Mouse (Mus musculus) bone marrow macrophage, adult 2 months (primary cell): ENCODE measurements around the gene Kcnk4. TPM values are rescaled to one million over a fixed set of nuclear protein-coding genes. Genes with fewer than 3 reads are reported as not detected.

ENCODE experiments used
- H3K27ac ChIP-seq: 2 replicates; pipeline ENCODE4 v1.5.1; 2012; ENCODE audit warnings: low read depth, low read length; ENCODE audit not compliant: insufficient read depth
- H3K4me1 ChIP-seq: 2 replicates; pipeline ENCODE4 v1.6.1; 2012; ENCODE audit warnings: low read length; ENCODE audit not compliant: control insufficient read depth, insufficient read depth
- H3K4me3 ChIP-seq: 2 replicates; pipeline ENCODE4 v1.5.1; 2012; ENCODE audit warnings: mild to moderate bottlenecking, low read length, moderate library complexity; ENCODE audit not compliant: insufficient read depth
- CTCF ChIP-seq: IDR thresholded peaks from 2 replicates; pipeline ENCODE4 v1.5.1; 2012; ENCODE audit warnings: low read depth, mild to moderate bottlenecking, low read length, moderate library complexity
- POLR2A ChIP-seq: IDR thresholded peaks from 2 replicates; pipeline ENCODE4 v1.6.1; 2012; ENCODE audit warnings: mild to moderate bottlenecking, low read depth, low read length, borderline replicate concordance
- polyA plus RNA-seq: library from polyadenylated mRNA; stranded (reverse); fragments of >200 nt; gene quantifications from 2 replicates; pipeline ENCODE4 v1.2.4, GENCODE M21; 2012; ENCODE audit not compliant: missing spikeins, insufficient read depth, insufficient read length

Kcnk4 gene
- polyA plus RNA-seq, 1 experiment = not detected

GRCm38 (mm10) chr19:6937541-6938465 lies 3.5 kb upstream of the Kcnk4 start:
- H3K27ac ChIP-seq = no peak overlapping the region
- H3K4me3 ChIP-seq = no peak overlapping the region
- TF ChIP-seq POLR2A = no peak
- TF ChIP-seq CTCF = no peak
- no peaks in the 10 kb centered on the region; the same call in 1 of the 2 replicates for H3K4me1 ChIP-seq

GRCm38 (mm10) chr19:6936299-6936698 lies 2.0 kb upstream of the Kcnk4 start:
- Histone ChIP-seq H3K4me1 (no peaks in the 10 kb centered on the region; the same call in 1 of the 2 replicates), H3K4me3 (no peak overlapping the region), H3K27ac (no peak overlapping the region)
- peak; percentile 70 for TF ChIP-seq CTCF
- no peak for TF ChIP-seq POLR2A

- Histone ChIP-seq H3K4me3 (peak overlapping the region; percentile 45), H3K4me1 (no peaks in the 10 kb centered on the region), H3K27ac (no peak overlapping the region)
- TF ChIP-seq POLR2A (no peak), CTCF (no peak)
These were observed 700 bp downstream of the Kcnk4 start for GRCm38 (mm10) chr19:6933436-6934194.

- no peak overlapping the region for H3K27ac ChIP-seq
- TF ChIP-seq POLR2A (no peak), CTCF (no peak)
- no peak overlapping the region for H3K4me3 ChIP-seq
- no peaks in the 10 kb centered on the region for H3K4me1 ChIP-seq
These were observed 1.2 kb downstream of the Kcnk4 start for GRCm38 (mm10) chr19:6933102-6933435.

DNA sequence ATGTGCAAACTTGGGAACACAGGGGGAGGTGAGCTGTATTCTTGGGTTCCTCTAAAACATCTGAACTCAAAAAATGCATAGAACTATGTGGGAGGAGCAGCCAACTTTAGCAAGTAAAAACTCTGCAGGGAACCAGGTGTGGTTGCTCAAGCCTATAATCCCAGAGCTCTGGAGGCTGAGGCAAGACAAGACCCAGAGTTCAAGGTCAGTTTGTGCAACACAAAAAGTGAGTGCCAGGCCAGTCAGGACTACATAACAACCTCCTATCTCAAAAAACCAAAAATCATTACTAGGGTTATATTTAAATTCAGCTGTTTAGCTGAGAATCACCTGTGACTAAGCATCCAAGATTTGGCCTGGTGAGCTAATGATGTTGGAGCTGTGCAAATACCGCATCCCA lies 2.3 kb downstream of the Kcnk4 start:
- Histone ChIP-seq H3K4me1 (no peaks in the 10 kb centered on the region), H3K27ac (no peak overlapping the region), H3K4me3 (no peak overlapping the region)
- TF ChIP-seq POLR2A (no peak), CTCF (no peak)

- Histone ChIP-seq H3K27ac (no peak overlapping the region), H3K4me3 (no peak overlapping the region), H3K4me1 (peaks cover 3% of the 10 kb centered on the region; the same call in 1 of the 2 replicates)
- TF ChIP-seq POLR2A = no peak
- TF ChIP-seq CTCF = no peak
These were observed 3.3 kb downstream of the Kcnk4 start for GRCm38 (mm10) chr19:6931002-6931401.

- H3K4me3 ChIP-seq = no peak overlapping the region
- no peak overlapping the region for H3K27ac ChIP-seq
- H3K4me1 ChIP-seq = peaks cover 7% of the 10 kb centered on the region; the same call in 1 of the 2 replicates
- TF ChIP-seq POLR2A = no peak
- no peak for TF ChIP-seq CTCF
These were observed 6.2 kb downstream of the Kcnk4 start for GRCm38 (mm10) chr19:6928080-6928479.

DNA sequence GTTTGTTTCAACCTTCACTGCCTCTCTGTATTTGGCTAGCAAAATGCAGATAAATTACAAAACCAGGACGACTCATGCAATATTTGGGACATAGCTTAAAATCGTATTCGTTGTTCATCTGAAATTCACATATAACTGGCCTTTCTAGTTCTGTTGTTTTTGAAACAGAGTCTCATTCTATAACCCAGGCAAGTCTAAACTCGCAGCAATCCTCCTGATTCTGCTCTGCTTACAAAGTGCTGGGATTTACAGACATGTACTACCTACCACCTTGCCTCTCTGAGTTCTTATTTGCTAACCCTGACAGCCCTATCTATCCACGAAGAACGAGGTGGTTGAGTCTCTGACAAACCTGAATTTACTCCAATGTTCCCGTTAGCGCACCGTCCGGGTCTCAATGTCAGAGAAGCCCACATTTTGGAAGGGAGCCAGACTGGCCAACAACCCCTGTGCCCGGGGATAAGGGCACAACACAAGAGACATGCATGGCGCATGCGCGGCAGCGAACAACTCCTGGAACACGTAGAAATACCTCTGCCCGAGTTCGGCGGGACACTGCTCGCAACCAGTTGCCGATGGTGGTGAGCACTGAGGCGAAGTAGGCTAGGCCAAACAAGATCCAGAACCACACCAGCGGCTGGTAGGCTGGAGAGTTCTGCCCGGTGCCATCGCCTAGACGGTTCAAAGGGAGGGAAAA lies 7.6 kb downstream of the Kcnk4 start:
- H3K4me1 ChIP-seq = peaks cover 13% of the 10 kb centered on the region
- no peak for TF ChIP-seq POLR2A
- no peak for TF ChIP-seq CTCF
- no peak overlapping the region for H3K4me3 ChIP-seq
- H3K27ac ChIP-seq = no peak overlapping the region

- Histone ChIP-seq H3K4me1 (peaks cover 13% of the 10 kb centered on the region), H3K4me3 (no peak overlapping the region), H3K27ac (no peak overlapping the region)
- no peak for TF ChIP-seq CTCF
- TF ChIP-seq POLR2A = no peak
These were observed 8.5 kb downstream of the Kcnk4 start for GRCm38 (mm10) chr19:6925611-6926329.
